Mouse (Mus musculus): Measurements from ENCODE around the gene Rex1bd. TPM values are rescaled to one million over a fixed set of nuclear protein-coding genes. Genes with fewer than 3 reads are reported as not detected.

Rex1bd gene
- total and polyA plus RNA-seq, 2 experiments from 2014 or later: 140 to 190 TPM

DNA sequence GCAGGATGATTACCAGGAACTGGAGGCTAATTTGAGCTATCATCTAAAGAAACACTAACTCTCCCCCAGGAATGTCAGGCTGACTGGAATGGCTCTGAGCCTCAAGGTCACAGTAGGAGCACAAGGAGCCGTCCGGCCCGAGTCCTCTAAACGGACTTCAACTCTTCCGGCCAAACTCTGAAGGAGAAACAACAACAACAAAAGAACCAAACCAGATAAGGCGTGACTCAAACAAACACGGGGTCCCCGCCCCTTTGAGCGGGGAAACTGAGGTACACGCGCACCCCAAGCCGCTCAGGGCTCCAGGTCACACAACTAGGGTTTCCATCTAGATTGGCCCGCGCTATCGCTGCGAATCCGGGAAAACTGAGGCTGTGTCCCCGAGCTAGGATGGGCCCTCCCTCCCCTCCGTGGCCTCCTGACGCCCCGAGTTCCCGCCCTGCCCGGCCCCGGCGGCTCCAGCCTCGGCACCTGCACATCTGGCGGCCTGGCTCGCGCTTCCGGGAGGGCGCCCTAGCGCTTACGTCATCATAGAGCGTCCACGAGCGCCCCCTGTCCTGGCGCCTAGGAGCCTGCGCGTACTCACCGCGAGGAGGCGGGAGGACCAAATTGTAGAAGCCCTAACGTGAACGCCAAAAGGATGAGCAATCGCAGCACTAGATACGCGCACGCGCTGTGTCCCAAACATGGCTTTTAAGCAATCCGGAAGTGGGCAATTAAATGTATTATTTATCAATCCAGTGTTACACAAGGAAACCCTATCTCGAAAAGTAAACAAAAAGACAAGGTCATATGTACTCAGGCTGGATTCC is 16.2 kb upstream of the Rex1bd start:
- no peaks in the 10 kb centered on the region for H3K9me3 ChIP-seq (ENCODE audit: low read length)
- under 1% methylated on average over 50 of the region's 51 CpGs for WGBS

DNA sequence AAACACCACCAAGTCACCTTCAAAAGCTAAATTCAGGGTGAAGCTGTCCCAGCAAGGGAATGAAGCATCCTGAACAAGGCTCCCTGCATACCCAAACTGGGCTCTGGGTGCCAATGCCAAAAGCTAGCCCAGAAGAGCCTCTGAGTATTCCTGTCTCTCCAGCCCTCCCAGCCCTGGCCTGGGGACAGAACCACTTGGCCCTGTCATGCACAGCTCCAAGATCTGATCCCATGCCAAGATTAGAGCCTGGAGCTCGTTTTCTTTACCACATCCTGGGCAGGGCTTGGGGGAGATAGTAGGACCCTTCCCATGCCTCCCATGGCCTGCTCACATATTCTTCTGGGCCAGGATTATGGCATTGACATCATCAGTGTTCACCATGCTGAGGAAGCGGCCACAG is 13.1 kb upstream of the Rex1bd start:
- Histone ChIP-seq H3K27ac (no peak overlapping the region), H3K36me3 (ENCODE audit: insufficient read depth, low read length) (peaks cover 10% of the 10 kb centered on the region; the same call in 1 of the 2 replicates), H3K4me1 (ENCODE audit: insufficient read depth, low read length) (0 out of 2 replicates have a peak, but pooled peaks cover 9% of the 10 kb centered on the region), H3K4me3 (ENCODE audit: low read length) (no peak overlapping the region), H3K9me3 (ENCODE audit: low read length) (no peaks in the 10 kb centered on the region), H3K9ac (replicated peaks; ENCODE audit: low read length) (no peak overlapping the region), H3K27me3 (ENCODE audit: insufficient read depth, low read length) (no peaks in the 10 kb centered on the region), H3K4me2 (ENCODE audit: low read depth, low read length) (no peak overlapping the region)
- 60% methylated on average over 2 of the region's 2 CpGs for WGBS
- ATAC-seq (no peak), DNase-seq (ENCODE audit: low spot score) (no peak)
- no peak for TF ChIP-seq CTCF (IDR thresholded peaks at IDR 0.05; ENCODE audit: low read depth)

More for the DNA sequence above, 16.2 kb upstream of the Rex1bd start:
- H3K36me3 ChIP-seq (ENCODE audit: insufficient read depth, low read length): peaks cover 6% of the 10 kb centered on the region; the same call in 1 of the 2 replicates
- H3K27ac ChIP-seq: peak overlapping the region; percentile 90
- H3K4me1 ChIP-seq (ENCODE audit: insufficient read depth, low read length): 0 out of 2 replicates have a peak, but pooled peaks cover 9% of the 10 kb centered on the region
- H3K27me3 ChIP-seq (ENCODE audit: insufficient read depth, low read length): no peaks in the 10 kb centered on the region
- H3K9ac ChIP-seq (replicated peaks; ENCODE audit: low read length): peak overlapping the region; percentile 65
- peak; percentile 88 for ATAC-seq
- H3K4me2 ChIP-seq (ENCODE audit: low read depth, low read length): peak overlapping the region; percentile 92
- H3K4me3 ChIP-seq (ENCODE audit: low read length): peak overlapping the region; percentile 89
- DNase-seq (ENCODE audit: low spot score): peak; percentile 99
- TF ChIP-seq CTCF (IDR thresholded peaks at IDR 0.05; ENCODE audit: low read depth): peak; percentile 75

- WGBS: 90% methylated on average over 6 of the region's 6 CpGs
- peaks cover 10% of the 10 kb centered on the region; the same call in 1 of the 2 replicates for H3K36me3 ChIP-seq (ENCODE audit: insufficient read depth, low read length)
- ATAC-seq (no peak), DNase-seq (ENCODE audit: low spot score) (no peak)
- no peak overlapping the region for H3K4me2 ChIP-seq (ENCODE audit: low read depth, low read length)
- no peaks in the 10 kb centered on the region for H3K9me3 ChIP-seq (ENCODE audit: low read length)
- no peaks in the 10 kb centered on the region for H3K27me3 ChIP-seq (ENCODE audit: insufficient read depth, low read length)
- no peak for TF ChIP-seq CTCF (IDR thresholded peaks at IDR 0.05; ENCODE audit: low read depth)
- H3K27ac ChIP-seq: no peak overlapping the region
- no peak overlapping the region for H3K9ac ChIP-seq (replicated peaks; ENCODE audit: low read length)
- H3K4me1 ChIP-seq (ENCODE audit: insufficient read depth, low read length): 0 out of 2 replicates have a peak, but pooled peaks cover 9% of the 10 kb centered on the region
- no peak overlapping the region for H3K4me3 ChIP-seq (ENCODE audit: low read length)
Measured at GRCm38 (mm10) chr8:70519043-70519442, 12.5 kb upstream of the Rex1bd start.

DNA sequence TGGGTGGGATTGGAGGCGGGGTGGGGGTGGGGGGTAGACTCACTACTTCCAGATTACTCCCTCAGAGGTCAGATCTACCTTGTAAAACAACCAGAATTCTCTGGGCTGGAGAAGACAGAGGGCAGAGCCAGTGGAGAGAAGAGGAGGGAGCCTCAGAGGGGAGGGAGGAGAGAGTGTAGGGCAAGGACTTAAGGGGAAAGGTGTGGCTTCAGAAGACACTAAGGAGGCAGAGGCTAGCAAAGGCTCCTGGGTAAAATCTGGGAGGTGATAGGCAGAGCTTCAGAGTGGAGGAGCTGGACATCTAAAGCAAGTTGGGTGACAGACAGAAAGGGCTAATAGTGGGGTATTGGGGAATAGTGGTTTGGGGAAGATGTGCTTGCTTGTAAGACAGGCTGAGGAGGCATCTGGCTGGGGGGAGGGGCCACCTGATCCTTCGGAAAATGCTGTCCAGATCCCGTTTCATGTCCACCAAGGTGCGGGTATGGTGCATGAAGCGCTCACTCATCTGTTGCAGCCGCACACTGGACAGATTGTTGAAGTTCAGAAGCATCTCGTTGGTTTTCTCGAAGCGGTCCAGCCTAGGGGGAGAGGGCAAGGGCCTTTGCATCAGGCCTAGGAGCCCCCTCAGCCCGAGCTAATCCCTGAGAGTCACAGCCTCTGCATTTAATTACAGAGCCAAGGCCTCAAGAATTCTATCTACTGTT is 11.5 kb upstream of the Rex1bd start:
- WGBS: 82% methylated on average over 10 of the region's 10 CpGs
- H3K9ac ChIP-seq (replicated peaks; ENCODE audit: low read length): no peak overlapping the region
- 0 out of 2 replicates have a peak, but pooled peaks cover 5% of the 10 kb centered on the region for H3K4me1 ChIP-seq (ENCODE audit: insufficient read depth, low read length)
- H3K27me3 ChIP-seq (ENCODE audit: insufficient read depth, low read length): no peaks in the 10 kb centered on the region
- DNase-seq (ENCODE audit: low spot score) (no peak), ATAC-seq (no peak)
- peaks cover 10% of the 10 kb centered on the region; the same call in 1 of the 2 replicates for H3K36me3 ChIP-seq (ENCODE audit: insufficient read depth, low read length)
- H3K27ac ChIP-seq: no peak overlapping the region
- TF ChIP-seq CTCF (IDR thresholded peaks at IDR 0.05; ENCODE audit: low read depth): no peak
- no peak overlapping the region for H3K4me2 ChIP-seq (ENCODE audit: low read depth, low read length)
- H3K4me3 ChIP-seq (ENCODE audit: low read length): no peak overlapping the region
- H3K9me3 ChIP-seq (ENCODE audit: low read length): no peaks in the 10 kb centered on the region

GRCm38 (mm10) chr8:70513441-70513840 is 6.9 kb upstream of the Rex1bd start:
- H3K4me1 ChIP-seq (ENCODE audit: insufficient read depth, low read length): peaks cover 4% of the 10 kb centered on the region; the same call in 1 of the 2 replicates
- peaks cover 13% of the 10 kb centered on the region; the same call in 1 of the 2 replicates for H3K36me3 ChIP-seq (ENCODE audit: insufficient read depth, low read length)
- H3K9ac ChIP-seq (replicated peaks; ENCODE audit: low read length): no peak overlapping the region
- ATAC-seq (no peak), DNase-seq (ENCODE audit: low spot score) (no peak)
- no peak overlapping the region for H3K27ac ChIP-seq
- no peak overlapping the region for H3K4me2 ChIP-seq (ENCODE audit: low read depth, low read length)
- H3K27me3 ChIP-seq (ENCODE audit: insufficient read depth, low read length): no peaks in the 10 kb centered on the region
- no peak overlapping the region for H3K4me3 ChIP-seq (ENCODE audit: low read length)
- no peaks in the 10 kb centered on the region for H3K9me3 ChIP-seq (ENCODE audit: low read length)
- WGBS: 43% methylated on average over 2 of the region's 2 CpGs
- TF ChIP-seq CTCF (IDR thresholded peaks at IDR 0.05; ENCODE audit: low read depth): no peak

DNA sequence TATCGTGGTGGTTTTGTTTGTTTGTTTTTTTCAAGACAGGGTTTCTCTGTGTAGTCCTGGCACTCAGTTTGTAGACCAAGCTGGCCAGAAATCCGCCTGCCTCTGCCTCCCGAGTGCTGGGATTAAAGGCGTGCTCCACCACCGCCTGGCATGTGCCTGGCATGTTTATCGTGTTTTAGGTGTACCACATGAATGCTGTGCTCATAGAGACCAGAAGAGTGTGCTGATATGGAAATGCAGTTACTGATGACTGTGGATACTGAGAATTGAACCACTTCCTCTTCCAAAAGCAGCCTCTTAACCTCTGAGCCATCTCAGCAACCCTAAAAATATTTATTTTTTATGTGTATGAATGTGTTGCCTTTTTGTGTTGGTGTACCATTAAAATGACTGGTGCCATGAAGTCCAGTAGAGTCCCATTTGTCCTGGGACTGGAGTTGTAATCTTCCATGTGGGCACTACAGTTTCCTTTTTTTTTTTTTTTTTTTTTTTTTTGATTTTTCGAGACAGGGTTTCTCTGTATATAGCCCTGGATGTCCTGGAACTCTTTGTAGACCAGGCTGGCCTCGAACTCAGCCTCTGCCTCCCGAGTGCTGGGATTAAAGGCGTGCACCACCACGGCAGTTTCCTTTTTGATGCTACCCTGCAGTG is 5.8 kb upstream of the Rex1bd start:
- H3K4me2 ChIP-seq (ENCODE audit: low read depth, low read length): no peak overlapping the region
- TF ChIP-seq CTCF (IDR thresholded peaks at IDR 0.05; ENCODE audit: low read depth): no peak
- no peaks in the 10 kb centered on the region for H3K9me3 ChIP-seq (ENCODE audit: low read length)
- H3K36me3 ChIP-seq (ENCODE audit: insufficient read depth, low read length): peaks cover 17% of the 10 kb centered on the region; the same call in 1 of the 2 replicates
- ATAC-seq: no peak
- no peak for DNase-seq (ENCODE audit: low spot score)
- H3K4me1 ChIP-seq (ENCODE audit: insufficient read depth, low read length): peaks cover 4% of the 10 kb centered on the region; the same call in 1 of the 2 replicates
- no peak overlapping the region for H3K27ac ChIP-seq
- no peaks in the 10 kb centered on the region for H3K27me3 ChIP-seq (ENCODE audit: insufficient read depth, low read length)
- WGBS: 92% methylated on average over 11 of the region's 11 CpGs
- no peak overlapping the region for H3K4me3 ChIP-seq (ENCODE audit: low read length)
- H3K9ac ChIP-seq (replicated peaks; ENCODE audit: low read length): no peak overlapping the region
